Mouse (Mus musculus) cerebellum, adult 11 months (tissue): Measurements from ENCODE around the gene Gcnt4.

Source experiments
- DNase-seq: peaks from one replicate; pipeline ENCODE4 v3.0.0; 2022

Gene Gcnt4

DNA sequence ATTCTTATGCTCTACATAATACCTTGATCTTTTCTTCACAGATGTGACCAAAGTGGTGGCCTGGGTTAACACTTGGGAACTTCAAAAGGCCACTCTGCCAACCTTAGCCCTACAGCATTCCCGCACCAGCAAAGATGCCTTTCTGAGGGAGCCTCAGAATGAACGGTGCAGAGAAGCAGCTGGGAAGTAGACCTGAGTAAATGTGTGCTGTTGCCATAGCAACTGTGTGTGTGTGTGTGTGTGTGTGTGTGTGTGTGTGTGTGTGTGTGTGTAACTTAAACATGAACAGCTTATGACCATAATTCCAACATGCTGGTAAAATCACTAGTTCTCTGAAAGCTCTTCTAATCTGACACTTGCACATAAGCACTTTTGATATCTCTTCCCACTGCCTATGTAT is 27.4 kb downstream of the Gcnt4 start:
- no peak for DNase-seq

- DNase-seq, result no peak
Measured at GRCm38 (mm10) chr13:96956466-96956865, 32.0 kb downstream of the Gcnt4 start.

DNA sequence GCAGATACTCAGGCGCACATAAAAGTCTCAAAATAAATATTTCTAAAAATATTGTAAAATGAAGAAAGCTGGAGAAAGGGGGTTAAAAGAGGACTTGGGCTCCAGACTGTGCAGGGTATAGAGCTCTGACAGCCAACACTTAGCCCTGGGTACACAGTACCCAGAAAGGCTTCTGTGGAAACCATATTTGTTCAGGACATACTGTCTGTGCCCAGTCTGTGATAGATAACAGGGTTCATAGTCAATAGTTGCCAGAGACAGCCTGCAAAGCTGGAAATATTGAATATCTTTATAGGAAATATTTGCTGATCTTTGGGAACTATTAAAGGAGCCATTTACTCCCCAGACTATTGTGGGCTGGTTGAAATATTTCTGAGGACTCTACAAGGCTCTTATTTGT is 35.5 kb downstream of the Gcnt4 start:
- no peak for DNase-seq

DNA sequence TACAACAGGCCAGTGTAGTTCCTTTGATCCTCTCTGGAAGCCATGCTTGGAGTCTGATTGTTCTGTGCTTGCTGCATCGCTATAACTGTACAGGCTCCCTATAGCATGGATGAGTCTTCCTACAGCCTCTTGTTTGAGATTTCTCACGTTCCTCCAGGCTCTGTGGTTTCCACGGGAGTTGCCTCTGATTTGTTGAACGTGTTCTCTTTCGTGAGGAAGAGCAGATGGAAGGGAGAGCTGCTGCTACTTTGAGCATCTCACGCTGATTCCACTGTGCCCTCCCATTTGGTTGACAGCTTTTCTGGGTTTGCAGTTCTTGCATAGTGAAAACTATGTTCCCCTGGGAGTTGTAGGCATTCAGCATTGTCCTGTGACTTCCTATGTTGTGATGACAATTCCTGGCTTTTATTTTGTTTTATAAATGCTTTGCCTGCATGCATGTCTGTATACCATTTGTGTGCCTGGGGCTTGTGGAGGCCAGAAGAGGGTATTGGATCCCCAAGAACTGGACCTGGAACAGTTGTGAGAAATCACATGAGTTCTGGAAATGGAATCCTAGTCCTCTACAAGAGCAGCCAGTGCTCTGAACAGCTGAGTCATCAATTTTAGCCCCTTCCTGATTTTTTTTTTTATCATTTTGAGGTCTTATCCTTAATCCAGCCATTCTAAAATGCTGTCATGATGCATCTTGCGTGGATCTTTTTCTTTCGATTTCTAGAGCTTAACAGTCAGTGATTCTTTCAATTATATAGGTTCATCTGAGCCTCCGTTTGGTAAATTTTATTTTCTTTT is 37.1 kb downstream of the Gcnt4 start:
- no peak for DNase-seq

GRCm38 (mm10) chr13:96962801-96963200 is 38.3 kb downstream of the Gcnt4 start:
- DNase-seq, result no peak

- no peak for DNase-seq
Measured at GRCm38 (mm10) chr13:96964981-96965380, 40.5 kb downstream of the Gcnt4 start.

DNA sequence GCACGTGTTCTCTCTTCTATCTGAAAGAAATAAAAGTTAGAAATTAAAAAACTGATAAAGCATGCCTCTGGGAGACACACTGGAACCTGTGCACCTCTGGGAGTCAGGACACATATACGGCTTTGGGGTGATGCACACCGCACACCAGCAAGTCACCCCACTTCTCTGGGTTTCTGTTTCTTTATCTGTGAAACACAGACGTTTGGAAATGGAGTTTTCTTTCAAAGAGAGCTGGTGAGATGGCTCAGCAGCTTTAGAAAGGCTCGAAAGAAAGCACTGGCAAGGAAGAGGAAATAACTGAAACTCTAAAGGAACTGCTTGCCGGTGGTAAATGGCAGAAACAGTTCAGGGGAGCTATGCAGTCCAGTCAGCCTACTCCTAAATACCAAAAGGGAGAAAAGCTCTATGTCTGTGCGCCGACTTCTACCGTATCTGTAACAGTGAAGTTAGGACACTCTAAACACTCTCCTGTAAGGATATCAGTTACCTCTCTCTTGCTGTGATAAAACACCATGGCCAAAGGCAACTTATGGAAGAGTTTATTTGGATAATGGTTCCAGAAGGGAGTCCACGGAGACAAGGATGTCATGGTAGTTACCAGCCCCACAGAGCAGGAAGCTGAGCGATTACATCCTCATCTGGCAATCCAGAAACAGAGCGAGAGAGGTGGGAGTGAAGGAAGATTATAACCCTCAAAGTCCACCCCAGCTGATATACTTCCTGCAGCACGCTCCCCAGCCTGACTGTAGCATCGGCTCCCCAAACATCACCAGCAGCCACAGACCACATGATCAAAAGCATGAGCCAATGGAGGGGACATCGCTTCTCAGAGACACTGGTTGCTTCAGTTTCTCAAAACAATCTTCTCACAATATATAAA is 42.0 kb downstream of the Gcnt4 start:
- DNase-seq, result no peak

GRCm38 (mm10) chr13:96967091-96967490 is 42.6 kb downstream of the Gcnt4 start:
- DNase-seq, result no peak

- no peak for DNase-seq
Measured at GRCm38 (mm10) chr13:96967822-96968221, 43.3 kb downstream of the Gcnt4 start.

GRCm38 (mm10) chr13:96971076-96971475 is 46.6 kb downstream of the Gcnt4 start:
- no peak for DNase-seq

GRCm38 (mm10) chr13:96971861-96972282 is 47.4 kb downstream of the Gcnt4 start:
- no peak for DNase-seq

DNA sequence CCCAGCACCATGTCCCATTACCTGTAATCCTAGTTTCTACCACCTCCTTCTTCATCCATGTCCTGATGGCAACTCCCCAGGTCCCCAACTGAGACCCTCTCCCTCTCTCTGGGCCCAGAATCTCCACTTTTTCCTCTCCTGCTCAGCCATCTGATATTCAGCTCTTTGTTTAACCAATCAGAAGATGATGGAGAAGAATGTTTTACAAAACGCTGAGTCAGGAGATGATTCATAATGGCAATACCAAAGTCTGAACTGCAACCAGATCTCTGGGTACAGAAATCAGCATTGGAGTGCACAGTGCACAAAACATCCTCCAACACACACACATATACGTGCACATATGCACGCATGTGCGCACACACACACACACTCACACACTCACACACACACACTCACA is 48.8 kb downstream of the Gcnt4 start:
- DNase-seq, result no peak

GRCm38 (mm10) chr13:96976986-96977595 is 52.6 kb downstream of the Gcnt4 start:
- no peak for DNase-seq

DNA sequence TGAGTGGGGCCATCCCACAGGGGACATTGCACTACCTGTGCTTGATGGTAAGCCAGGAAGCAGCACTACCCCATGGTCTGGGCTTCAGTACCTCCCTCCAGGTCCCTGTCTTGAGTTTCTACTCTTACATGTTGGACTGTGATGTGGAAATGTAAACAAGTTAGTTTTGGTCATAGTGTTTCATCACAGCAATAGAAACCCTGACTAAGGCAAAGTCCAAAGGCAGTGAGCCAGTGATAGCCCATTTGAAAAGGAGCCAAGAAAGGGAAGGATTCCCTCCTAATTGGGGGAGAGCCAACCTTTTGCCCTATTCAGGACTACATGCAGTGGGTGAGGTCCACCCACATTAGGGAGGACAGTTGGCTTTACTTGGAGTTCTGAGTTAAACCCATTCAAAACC is 56.1 kb downstream of the Gcnt4 start:
- DNase-seq, result no peak

- no peak for DNase-seq
Measured at GRCm38 (mm10) chr13:96983251-96984126, 59.0 kb downstream of the Gcnt4 start.

GRCm38 (mm10) chr13:96984688-96985087 is 60.2 kb downstream of the Gcnt4 start:
- DNase-seq, result no peak

- DNase-seq, result no peak
Measured at GRCm38 (mm10) chr13:96985599-96986275, 61.2 kb downstream of the Gcnt4 start.

GRCm38 (mm10) chr13:96989129-96989528 is 64.6 kb downstream of the Gcnt4 start:
- no peak for DNase-seq

DNA sequence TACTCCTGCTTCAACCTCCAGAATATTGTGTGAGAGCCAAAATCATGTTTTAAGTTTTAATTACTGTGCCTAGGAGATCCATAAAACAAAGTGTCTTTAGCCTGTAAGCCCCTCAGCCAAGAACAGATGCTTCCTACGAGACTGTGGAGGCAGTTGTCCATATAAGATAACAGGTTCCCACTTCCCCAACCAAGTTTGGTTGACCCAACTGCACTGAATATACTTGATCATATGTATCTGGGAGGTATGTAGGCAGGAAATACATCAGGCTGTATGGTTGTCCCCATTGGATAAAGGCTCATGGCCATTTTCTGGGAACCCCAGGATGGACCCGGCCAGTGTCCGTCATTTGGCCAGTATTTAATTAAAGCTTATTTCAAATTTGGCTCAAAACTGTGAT is 65.6 kb downstream of the Gcnt4 start:
- DNase-seq, result no peak

- DNase-seq, result no peak
Measured at GRCm38 (mm10) chr13:96990561-96991265, 66.2 kb downstream of the Gcnt4 start.

DNA sequence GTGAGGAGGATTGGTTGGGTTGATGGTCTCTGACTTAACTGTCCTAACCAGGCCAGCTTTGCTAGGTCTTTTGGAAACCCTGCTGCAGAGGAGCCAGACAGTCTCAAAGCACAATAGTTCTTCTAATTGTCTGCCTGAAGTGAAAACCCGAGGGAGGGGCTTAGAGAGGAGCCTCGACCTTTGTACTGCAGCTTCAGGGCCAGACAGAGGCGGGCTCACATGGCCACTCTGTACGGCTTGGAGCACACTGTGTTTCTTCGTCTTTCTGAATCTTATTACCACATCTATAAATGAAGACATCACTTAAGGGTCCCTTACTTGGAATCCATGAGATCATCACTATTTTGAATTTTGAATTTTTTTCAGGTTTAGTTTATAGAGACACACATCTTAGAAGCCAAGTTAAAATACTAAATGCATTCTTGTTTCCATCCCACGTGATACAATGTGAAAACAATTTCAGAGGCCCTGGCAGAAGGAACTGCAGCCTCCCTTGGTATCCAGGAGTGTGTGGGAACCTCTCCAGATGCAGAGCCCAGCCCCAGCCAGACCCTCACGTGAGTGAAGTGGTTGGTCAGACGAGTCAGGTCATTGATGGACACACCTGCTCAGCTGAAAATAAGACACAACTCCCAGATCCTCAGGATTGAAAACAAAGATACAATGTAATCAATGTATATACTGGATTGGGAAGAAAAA is 69.0 kb downstream of the Gcnt4 start:
- no peak for DNase-seq
